Mouse (Mus musculus): ENCODE results near the gene Card14. TPM values are rescaled to one million over a fixed set of nuclear protein-coding genes. Genes with fewer than 3 reads are reported as not detected.
"Not testable (repeated sequence)": the region's sequence is repeated elsewhere in the genome, so short reads cannot be mapped to it uniquely, and the experiment has no call there.

Card14 gene
- polyA plus RNA-seq, 1 experiment from 2014 or later = 0.09 TPM

DNA sequence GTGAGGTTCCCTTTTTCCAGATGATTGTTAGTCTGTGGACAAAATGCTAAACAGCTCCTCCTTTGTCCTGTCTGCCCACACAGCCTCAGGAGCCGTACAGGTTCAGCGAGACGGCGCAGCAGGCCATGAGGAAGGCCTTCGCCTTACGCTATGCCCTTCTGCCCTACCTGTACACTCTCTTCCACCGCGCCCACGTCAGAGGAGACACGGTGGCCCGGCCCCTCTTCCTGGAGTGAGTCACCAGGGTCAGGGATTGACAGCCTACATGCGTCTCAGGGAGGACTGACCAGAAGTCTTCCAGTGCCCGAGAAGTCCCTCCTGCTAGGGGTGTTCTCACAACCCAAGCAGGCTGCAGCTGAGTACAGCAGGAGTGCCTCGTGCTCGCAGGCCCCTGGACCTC lies 26.5 kb upstream of the Card14 start:
- no peak for ATAC-seq (replicated peaks)
- Histone ChIP-seq H3K27me3 (no peaks in the 10 kb centered on the region), H3K9ac (replicated peaks) (no peak overlapping the region), H3K4me3 (no peak overlapping the region), H3K4me2 (replicated peaks) (no peak overlapping the region), H3K9me3 (no peaks in the 10 kb centered on the region), H3K36me3 (peaks cover 30% of the 10 kb centered on the region), H3K4me1 (no peaks in the 10 kb centered on the region), H3K27ac (replicated peaks) (no peak overlapping the region)
- WGBS = 87% methylated on average over 15 of the region's 15 CpGs

DNA sequence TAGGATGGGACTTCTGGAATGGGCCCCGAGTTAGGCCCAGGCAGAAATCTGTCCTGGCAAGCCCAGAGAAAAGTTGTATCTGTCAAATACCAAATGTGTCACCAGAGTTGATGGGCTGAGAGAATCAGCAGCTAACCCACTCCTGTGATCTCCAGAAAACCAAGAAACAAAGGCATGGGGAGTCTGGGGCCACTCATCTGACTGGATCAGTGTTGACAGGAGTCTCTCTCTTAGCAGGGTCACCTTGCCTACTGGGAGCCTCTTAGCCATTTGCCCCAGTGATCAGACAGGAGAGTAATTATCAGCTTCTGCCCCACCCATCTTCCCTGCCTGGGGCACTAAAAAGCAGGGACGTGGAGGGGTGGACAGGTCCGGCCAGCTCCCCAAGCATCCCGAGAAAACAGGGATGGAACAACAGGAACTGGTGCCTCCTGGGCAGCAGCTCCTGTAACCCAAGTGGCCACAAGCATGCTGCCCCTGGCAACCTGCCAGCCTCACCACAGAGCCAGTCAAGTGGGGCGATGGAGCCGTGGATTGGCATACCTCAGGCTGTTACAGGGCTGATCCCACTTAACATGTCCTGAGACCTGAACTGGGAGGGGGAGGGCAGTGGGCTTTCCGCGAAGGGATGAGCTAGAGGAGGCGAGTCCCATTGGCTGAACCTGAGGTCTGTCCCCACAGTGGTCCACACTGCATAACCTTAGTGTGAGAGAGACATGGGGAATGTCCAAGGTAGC lies 21.6 kb upstream of the Card14 start:
- 62% methylated on average over 9 of the region's 9 CpGs for WGBS

DNA sequence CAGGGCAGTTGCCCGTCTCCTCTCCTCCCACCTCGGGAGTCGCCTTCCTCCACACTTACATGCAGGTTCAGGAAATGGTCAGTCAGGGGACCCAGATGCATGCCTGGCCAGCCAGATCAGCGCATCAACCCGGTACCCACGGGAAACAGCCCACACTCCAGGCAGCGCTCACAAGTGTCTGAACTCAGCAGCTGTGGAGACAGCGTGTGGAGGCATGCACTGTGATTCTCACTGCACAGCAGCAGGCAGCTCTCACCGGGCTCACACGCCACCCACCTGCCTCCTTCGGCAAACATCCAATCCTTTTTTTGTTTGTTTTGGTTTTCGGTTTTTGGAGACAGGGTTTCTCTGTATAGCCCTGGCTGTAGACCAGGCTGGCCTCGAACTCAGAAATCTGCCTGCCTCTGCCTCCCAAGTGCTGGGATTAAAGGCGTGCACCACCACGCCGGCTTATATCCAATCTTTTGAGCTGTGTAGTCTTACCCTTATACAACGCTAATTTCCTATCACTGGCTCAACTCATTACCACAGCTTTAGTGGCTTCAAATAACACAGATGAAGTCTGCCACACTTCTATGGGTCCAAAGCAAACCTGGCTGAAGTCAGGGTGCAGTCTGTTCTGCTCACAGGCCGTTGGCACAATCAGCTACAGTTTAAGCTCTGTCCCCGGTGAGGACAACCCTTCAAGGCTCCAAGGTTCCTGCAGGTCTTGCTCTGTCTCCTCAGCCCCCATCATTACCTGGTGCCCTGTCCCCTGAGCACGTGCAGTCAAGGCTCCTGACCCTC lies 20.2 kb upstream of the Card14 start:
- Histone ChIP-seq H3K27me3 (no peaks in the 10 kb centered on the region), H3K27ac (replicated peaks) (no peak overlapping the region), H3K9me3 (no peaks in the 10 kb centered on the region), H3K36me3 (peaks cover 75% of the 10 kb centered on the region), H3K4me1 (no peaks in the 10 kb centered on the region), H3K4me3 (no peak overlapping the region), H3K9ac (replicated peaks) (no peak overlapping the region), H3K4me2 (replicated peaks) (no peak overlapping the region)
- no peak for ATAC-seq (replicated peaks)
- WGBS = 88% methylated on average over 20 of the region's 20 CpGs

More for the DNA sequence above, 21.6 kb upstream of the Card14 start:
- Histone ChIP-seq H3K4me2 (replicated peaks) (no peak overlapping the region), H3K9ac (replicated peaks) (no peak overlapping the region), H3K27me3 (no peaks in the 10 kb centered on the region), H3K4me1 (no peaks in the 10 kb centered on the region), H3K4me3 (no peak overlapping the region), H3K9me3 (no peaks in the 10 kb centered on the region), H3K27ac (replicated peaks) (no peak overlapping the region), H3K36me3 (peaks cover 65% of the 10 kb centered on the region)
- ATAC-seq (replicated peaks) = peak; percentile 16; the same call in 1 of the 2 replicates

DNA sequence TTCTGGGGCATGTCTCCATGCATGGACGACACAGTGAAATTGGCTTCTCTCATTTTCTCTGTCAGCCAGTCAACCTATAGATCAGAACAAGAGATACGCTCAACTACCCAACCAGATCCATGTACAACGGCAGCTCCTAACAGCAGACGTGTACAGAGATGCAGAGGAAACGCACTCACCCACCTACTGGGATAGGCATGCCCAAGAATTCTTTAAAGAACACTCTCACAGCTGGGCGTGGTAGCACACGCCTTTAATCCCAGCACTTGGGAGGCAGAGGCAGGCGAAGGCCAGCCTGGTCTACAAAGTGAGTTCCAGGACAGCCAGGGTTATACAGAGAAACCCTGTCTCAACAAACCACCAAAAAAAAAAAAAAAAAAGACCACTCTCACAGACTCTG lies 14.7 kb upstream of the Card14 start:
- not testable (repeated sequence) for H3K9ac ChIP-seq (replicated peaks); ATAC-seq (replicated peaks); H3K9me3 ChIP-seq; H3K4me1 ChIP-seq; H3K27ac ChIP-seq (replicated peaks); H3K4me3 ChIP-seq; H3K4me2 ChIP-seq (replicated peaks); H3K27me3 ChIP-seq
- peaks cover 95% of the 10 kb centered on the region for H3K36me3 ChIP-seq
- 98% methylated on average over 8 of the region's 8 CpGs for WGBS

DNA sequence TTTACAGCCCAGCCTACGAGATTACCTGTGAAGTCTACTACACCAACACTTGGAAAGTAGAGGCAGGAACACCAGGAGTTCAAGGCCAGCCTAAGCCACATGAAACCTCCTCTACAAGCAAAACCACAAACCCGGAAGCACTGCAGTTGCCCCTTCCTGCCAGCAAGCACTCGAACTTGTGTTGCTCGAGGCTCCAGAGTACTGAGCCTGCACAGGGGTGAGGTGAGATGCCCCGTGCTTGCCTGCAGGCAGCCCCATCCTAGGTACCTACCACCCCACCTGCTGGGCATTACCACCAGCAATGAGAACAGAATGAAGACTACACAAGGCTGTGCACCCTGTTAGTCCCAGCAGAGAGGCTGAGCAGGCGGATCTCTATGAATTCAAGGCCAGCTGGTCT lies 9.6 kb upstream of the Card14 start:
- Histone ChIP-seq H3K27ac (replicated peaks) (no peak overlapping the region), H3K4me1 (peaks cover 26% of the 10 kb centered on the region), H3K27me3 (no peaks in the 10 kb centered on the region), H3K4me2 (replicated peaks) (peak overlapping the region; percentile 70), H3K36me3 (peaks cover 48% of the 10 kb centered on the region), H3K4me3 (peak overlapping the region; percentile 97; the same call in 1 of the 2 replicates), H3K9ac (replicated peaks) (no peak overlapping the region), H3K9me3 (no peaks in the 10 kb centered on the region)
- 89% methylated on average over 6 of the region's 6 CpGs for WGBS
- ATAC-seq (replicated peaks) = no peak

DNA sequence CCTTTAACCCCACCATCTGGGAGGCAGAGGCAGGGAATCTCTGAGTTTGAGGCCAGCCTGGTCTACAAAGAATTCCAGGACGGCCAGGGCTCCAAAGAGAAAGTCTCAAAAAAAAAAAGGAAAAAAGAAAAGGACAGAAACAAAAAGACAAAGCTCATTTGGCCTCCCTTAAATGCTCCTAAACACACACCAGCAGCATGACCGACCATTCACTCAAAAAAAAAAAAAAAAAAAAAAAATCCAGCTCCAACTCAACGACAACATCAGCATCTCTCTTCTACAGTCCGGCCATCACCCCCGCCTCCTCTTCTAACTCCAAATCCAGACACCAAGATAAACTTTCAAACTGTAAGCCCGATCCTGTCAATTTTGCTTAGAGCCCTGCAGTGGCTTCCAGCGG lies 8.7 kb upstream of the Card14 start:
- ATAC-seq (replicated peaks) = no peak
- Histone ChIP-seq H3K4me3 (peak overlapping the region; percentile 97), H3K9me3 (no peaks in the 10 kb centered on the region), H3K27ac (replicated peaks) (no peak overlapping the region; the same call in 1 of the 2 replicates), H3K27me3 (no peaks in the 10 kb centered on the region), H3K4me2 (replicated peaks) (peak overlapping the region; percentile 70), H3K9ac (replicated peaks) (peak overlapping the region; percentile 95), H3K36me3 (peaks cover 39% of the 10 kb centered on the region), H3K4me1 (peaks cover 26% of the 10 kb centered on the region)
- WGBS = 13% methylated on average over 7 of the region's 7 CpGs

DNA sequence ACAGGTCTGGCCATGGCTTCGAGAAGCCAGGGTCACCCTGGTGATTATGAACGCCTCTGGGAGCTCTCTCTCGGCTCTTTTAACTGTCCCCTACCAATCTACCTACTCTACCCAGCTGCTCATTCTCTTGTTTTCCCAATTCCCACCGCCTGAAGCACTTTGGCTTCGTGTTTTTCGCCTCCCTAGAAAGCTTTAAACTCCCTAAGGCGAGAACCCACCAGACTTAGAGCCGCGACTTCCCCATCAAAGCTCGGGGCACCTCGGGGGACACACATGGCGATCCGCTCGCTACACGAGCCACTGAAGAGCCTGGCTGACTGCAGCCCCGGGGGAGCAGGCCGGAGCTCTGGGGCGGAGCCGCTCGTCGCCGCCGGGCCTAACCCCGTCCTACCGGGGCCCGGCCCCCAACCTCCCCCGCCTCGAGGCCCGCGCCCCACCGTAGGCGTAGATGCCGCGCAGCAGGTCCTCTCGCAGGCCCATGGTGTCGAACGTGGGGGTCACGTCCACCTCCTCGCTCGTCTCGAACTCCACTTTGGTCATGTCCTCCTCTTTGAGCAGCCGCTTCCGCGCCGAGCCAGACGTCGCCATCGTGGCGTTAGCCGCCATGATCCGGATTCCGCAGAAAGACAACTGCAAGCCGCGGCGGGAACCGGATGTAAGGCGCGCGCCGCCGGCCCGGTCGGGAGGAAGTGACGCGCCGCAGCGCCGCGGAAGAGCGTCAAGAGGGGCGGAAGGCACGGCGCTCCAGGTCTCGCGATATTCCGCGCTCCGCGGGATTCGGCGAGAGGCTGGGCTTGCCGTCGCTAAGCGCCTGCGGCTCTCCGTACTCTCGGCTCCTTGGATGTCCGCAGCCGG lies 8.0 kb upstream of the Card14 start, which contains the start of gene Eif4a3:
Eif4a3 (minus strand) TSS at position 699 of the 855 bp plus-strand sequence.
- WGBS = 0% methylated on average over 89 of the region's 89 CpGs
- Histone ChIP-seq H3K4me3 (peak within 1 kb of the TSS; percentile 97), H3K9ac (replicated peaks) (peak within 1 kb of the TSS; percentile 95), H3K4me2 (replicated peaks) (peak within 1 kb of the TSS; percentile 70), H3K27ac (replicated peaks) (peak within 1 kb of the TSS; percentile 98), H3K9me3 (no peaks in the 10 kb centered on the region), H3K4me1 (peaks cover 26% of the 10 kb centered on the region), H3K36me3 (peaks cover 32% of the 10 kb centered on the region), H3K27me3 (no peaks in the 10 kb centered on the region)
- peak; percentile 98 for ATAC-seq (replicated peaks)

DNA sequence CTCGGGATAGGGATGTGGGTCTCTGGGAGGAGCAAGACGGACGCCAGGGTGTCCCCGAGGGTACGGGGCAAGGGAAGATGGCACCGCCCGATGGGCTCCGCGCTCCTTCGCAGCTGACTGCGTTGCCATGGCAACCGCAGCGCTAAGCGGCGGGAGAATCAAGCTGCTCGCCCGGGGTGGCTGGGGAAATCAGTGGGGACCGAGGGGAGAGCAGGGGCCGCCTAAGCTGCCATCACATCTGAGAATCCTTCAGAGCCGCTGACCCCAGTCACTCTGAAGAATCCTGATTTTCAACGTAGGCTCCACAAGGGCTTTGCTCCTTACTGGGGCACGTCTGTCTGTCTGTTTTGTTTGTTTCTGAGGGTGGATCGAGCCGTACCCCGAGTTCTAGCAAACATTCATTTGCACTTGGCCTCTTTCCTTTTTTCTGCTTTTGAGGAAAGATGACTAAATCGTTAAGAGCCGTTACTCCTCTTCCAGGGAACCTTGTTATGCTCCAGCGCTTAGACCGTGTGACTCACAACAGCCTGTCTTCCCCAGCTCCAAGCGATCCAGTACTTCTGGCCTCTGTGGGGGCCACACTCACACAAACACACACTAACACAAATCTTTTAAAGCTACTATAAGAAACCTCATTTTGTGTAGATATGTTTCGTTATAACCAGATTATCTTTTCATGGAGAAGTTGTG lies 7.2 kb upstream of the Card14 start:
- WGBS = under 1% methylated on average over 31 of the region's 31 CpGs
- Histone ChIP-seq H3K27me3 (no peaks in the 10 kb centered on the region), H3K9ac (replicated peaks) (peak overlapping the region; percentile 95), H3K4me2 (replicated peaks) (peak overlapping the region; percentile 70), H3K9me3 (no peaks in the 10 kb centered on the region), H3K4me3 (peak overlapping the region; percentile 97), H3K36me3 (peaks cover 24% of the 10 kb centered on the region), H3K4me1 (peaks cover 26% of the 10 kb centered on the region), H3K27ac (replicated peaks) (peak overlapping the region; percentile 98)
- peak; percentile 86 for ATAC-seq (replicated peaks)

DNA sequence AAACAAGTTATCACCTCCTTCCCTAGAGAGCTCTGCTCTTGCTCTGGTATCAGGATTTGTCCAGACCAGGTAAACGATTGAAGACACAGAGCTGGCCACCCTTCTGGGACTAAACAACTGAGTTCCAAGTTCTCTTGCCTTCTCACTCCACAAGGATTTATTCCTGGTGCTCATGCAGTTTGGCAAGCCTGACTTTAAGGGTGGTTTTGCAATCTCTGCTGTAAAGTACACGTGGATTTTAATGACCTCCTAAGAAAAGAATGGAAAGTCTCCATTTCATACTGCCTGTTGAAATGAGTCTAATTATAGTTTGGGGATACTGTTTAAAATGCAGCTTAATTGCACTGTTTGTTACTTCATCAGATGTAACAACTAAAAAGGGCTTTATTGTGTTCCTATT lies 6.6 kb upstream of the Card14 start:
- Histone ChIP-seq H3K36me3 (peaks cover 18% of the 10 kb centered on the region), H3K27me3 (no peaks in the 10 kb centered on the region), H3K27ac (replicated peaks) (no peak overlapping the region), H3K4me1 (peaks cover 26% of the 10 kb centered on the region), H3K4me2 (replicated peaks) (no peak overlapping the region), H3K9me3 (no peaks in the 10 kb centered on the region), H3K9ac (replicated peaks) (no peak overlapping the region), H3K4me3 (no peak overlapping the region)
- no peak for ATAC-seq (replicated peaks)
- 15% methylated on average over 2 of the region's 2 CpGs for WGBS

DNA sequence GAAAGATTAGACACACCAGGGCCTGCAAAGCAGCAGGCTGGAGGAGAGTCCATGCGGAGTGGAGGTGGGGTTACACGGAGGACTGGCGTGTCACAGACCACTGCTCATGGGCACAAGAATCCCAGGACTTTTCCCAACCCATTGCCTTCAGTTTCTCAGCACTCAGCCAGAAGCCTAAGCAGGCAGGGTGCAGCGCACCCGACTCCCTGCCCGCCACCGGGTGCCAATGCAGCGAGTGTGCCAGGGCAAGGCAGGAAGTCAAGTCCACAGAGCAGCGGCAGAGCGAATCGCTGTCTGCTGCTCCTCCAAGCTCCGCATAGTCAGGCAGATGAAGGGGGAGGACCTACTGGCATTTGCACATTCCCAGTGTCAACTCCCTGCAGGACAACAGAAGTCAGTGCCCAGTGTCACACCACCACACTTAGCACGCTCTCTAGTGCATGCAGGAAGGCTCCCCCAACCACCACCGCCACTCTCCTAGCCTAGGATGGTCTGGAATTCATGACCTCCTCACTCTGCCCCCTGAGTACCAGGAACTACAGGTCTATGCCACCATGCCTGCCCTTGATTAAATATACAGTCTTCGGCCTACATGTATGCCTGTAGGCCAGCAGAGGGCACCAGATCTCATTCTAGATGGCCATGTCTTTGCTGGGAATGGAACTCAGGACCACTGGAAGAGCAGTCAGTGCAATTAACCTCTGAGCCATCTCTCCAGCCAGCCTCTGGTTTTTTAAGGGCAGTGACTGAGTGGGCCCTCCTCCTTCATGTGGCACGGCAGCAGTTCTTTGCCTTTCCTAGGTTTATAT lies 2.5 kb upstream of the Card14 start:
- no peak overlapping the region for H3K4me2 ChIP-seq (replicated peaks)
- H3K36me3 ChIP-seq = no peaks in the 10 kb centered on the region
- H3K27ac ChIP-seq (replicated peaks) = no peak overlapping the region
- WGBS = 45% methylated on average over 16 of the region's 16 CpGs
- ATAC-seq (replicated peaks) = 0 out of 2 replicates have a peak, but pooled peaks have one; percentile 26
- H3K27me3 ChIP-seq = no peaks in the 10 kb centered on the region
- H3K4me3 ChIP-seq = no peak overlapping the region
- H3K9me3 ChIP-seq = no peaks in the 10 kb centered on the region
- peaks cover 8% of the 10 kb centered on the region for H3K4me1 ChIP-seq
- H3K9ac ChIP-seq (replicated peaks) = no peak overlapping the region

Data from forebrain, embryonic 15.5 days (tissue).